Mouse (Mus musculus) cortical plate, adult 2 months (tissue): ENCODE data around the gene Sugct.

Experiments used
- CTCF ChIP-seq: fragments of 200-500 bp; IDR thresholded peaks from 2 replicates; pipeline ENCODE4 v1.5.1; 2011; ENCODE audit warnings: mild to moderate bottlenecking, control low read depth, low read length; ENCODE audit not compliant: insufficient read depth; ENCODE audit errors: extremely low read depth
- POLR2A ChIP-seq: fragments of 200-500 bp; IDR thresholded peaks from 2 replicates; pipeline ENCODE4 v1.6.1; 2011; ENCODE audit warnings: mild to moderate bottlenecking, low read length, control low read depth; ENCODE audit not compliant: insufficient read depth; ENCODE audit errors: extremely low read depth

DNA sequence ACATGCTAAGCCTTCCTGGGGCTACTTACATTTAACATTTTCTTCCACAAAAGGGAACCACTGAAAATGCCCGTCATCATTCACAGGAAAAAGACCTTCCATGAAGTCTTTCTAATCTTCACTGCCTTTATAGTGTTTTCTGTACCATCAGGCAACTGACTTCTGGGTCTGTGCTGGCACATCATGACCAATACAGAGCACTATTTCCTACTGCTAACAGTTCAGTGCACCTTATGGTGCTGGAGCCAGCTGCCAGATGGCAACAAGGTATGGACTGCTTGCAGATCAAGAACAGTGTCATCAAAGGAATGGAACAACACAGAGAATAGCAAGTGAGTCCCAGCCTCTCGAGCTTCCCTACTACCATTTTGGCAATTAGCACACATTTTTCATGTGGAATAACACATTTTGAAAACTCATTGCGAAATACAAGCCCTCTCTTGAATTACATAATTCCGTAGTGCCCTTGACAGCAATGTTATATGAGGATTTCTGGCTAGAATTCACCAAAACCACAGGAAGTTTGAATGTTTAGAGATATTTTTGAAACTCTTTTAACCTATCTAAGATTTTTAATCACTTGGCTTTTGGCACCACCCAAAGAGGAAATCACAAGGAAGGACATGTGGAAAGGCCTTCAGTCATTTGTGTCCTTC, 359.3 kb downstream of the Sugct start:
- TF ChIP-seq CTCF, result no peak
- no peak for TF ChIP-seq POLR2A
